Mouse (Mus musculus) kidney, embryonic 14.5 days (tissue): Measurements from ENCODE around the gene Sppl3. TPM values are rescaled to one million over a fixed set of nuclear protein-coding genes. Genes with fewer than 3 reads are reported as not detected.
A peak's percentile ranks its signal among the peaks of the same experiment; 100 is the strongest.

Experiments
- ATAC-seq: fragments of 200-750 bp; cut with Nextera tagmentation; 2 replicates; pipeline ENCODE4 v1.8.0; 2017; ENCODE audit warnings: moderate number of reproducible peaks, mild to moderate bottlenecking, moderate TSS enrichment, moderate library complexity; ENCODE audit not compliant: low FRiP score, low TSS enrichment
- H3K27ac ChIP-seq: fragments of 300-500 bp; sonication (generic); 2 replicates; pipeline ENCODE4 v1.5.1; 2014; ENCODE audit warnings: low read depth, mild to moderate bottlenecking, low read length, moderate library complexity, mixed read lengths
- H3K27me3 ChIP-seq: fragments of 300-500 bp; sonication (generic); 2 replicates; pipeline ENCODE4 v1.6.1; 2014; ENCODE audit warnings: mild to moderate bottlenecking, low read length; ENCODE audit not compliant: control insufficient read depth, insufficient read depth
- H3K36me3 ChIP-seq: fragments of 300-500 bp; sonication (generic); 2 replicates; pipeline ENCODE4 v1.6.1; 2014; ENCODE audit warnings: low read length, mixed read lengths; ENCODE audit not compliant: control insufficient read depth, insufficient read depth
- H3K4me1 ChIP-seq: fragments of 300-500 bp; sonication (generic); 2 replicates; pipeline ENCODE4 v1.6.1; 2014; ENCODE audit warnings: low read length, mixed read lengths; ENCODE audit not compliant: control insufficient read depth, insufficient read depth
- H3K4me2 ChIP-seq: fragments of 300-500 bp; sonication (generic); replicated peaks from 2 replicates; pipeline ENCODE4 v1.6.1; 2014; ENCODE audit warnings: low read depth, mild to moderate bottlenecking, low read length
- H3K4me3 ChIP-seq: fragments of 300-500 bp; sonication (generic); 2 replicates; pipeline ENCODE4 v1.5.1; 2014; ENCODE audit warnings: mild to moderate bottlenecking, low read length
- H3K9ac ChIP-seq: fragments of 300-500 bp; sonication (generic); 2 replicates; pipeline ENCODE4 v1.6.1; 2014; ENCODE audit warnings: low read depth, mild to moderate bottlenecking, low read length, moderate library complexity
- H3K9me3 ChIP-seq: fragments of 300-500 bp; sonication (generic); 2 replicates; pipeline ENCODE4 v1.6.1; 2016; ENCODE audit warnings: low read length; ENCODE audit not compliant: control insufficient read depth
- WGBS: fragments of 180-500 bp; shearing (Covaris S2); extraction: QIAGEN DNeasy Blood & Tissue Kit; methylation state at CpG from one replicate; pipeline ENCODE4 v1.1.7; 2014; 5-methylcytosine and 5-hydroxymethylcytosine counted together
- polyA plus RNA-seq: library from polyadenylated mRNA; unstranded; fragments of >200 nt; fragmentation: Nextera tagmentation; extraction: Ambion mirVana; gene quantifications from 2 replicates; pipeline ENCODE4 v1.2.1, GENCODE M21; 2014

The Sppl3 gene
- polyA plus RNA-seq, result 23.9 and 26.1 TPM in 2 replicates

DNA sequence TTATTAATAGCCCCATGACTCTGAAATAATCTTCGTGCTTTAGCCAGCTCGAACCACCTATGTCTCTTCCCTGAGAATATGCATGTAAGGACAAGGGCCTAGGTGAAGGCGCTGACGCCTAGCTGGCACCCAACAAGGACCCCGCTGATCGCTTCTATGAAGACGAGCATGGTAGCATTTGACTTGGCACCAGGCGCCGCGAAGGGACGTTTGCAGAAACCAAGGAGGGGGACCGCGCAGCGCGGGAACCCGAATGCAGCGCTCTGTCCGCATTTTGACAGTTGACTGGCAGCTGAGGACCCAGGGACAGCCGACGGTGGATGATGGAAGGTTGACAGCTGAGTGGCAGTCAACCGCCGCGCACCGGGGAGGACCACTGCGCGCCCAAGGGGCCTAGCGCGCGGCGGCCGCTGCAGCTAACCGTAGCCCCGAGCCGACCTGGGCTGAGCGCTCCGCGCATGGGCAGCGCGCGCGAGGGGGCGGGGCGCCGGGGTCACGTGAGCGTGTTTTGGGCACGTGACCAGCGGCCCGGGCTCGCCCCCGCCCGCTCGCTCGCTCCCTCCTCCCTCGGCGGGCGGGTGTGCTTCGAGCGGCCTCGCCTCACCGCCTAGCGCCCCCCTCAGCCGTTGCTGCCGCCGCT lies at the start of gene Sppl3:
Sppl3 (plus strand) TSS at position 561 of the 640 bp plus-strand sequence.
- Histone ChIP-seq H3K4me3 (peak within 1 kb of the TSS; percentile 100), H3K27ac (peak within 1 kb of the TSS; percentile 92), H3K4me2 (peak within 1 kb of the TSS; percentile 75), H3K36me3 (no peaks in the 10 kb centered on the region), H3K9ac (peak within 1 kb of the TSS; percentile 99), H3K27me3 (no peaks in the 10 kb centered on the region), H3K4me1 (peaks cover 19% of the 10 kb centered on the region), H3K9me3 (no peaks in the 10 kb centered on the region)
- peak; percentile 91 for ATAC-seq
- 2% methylated on average over 49 of the region's 65 CpGs for WGBS

DNA sequence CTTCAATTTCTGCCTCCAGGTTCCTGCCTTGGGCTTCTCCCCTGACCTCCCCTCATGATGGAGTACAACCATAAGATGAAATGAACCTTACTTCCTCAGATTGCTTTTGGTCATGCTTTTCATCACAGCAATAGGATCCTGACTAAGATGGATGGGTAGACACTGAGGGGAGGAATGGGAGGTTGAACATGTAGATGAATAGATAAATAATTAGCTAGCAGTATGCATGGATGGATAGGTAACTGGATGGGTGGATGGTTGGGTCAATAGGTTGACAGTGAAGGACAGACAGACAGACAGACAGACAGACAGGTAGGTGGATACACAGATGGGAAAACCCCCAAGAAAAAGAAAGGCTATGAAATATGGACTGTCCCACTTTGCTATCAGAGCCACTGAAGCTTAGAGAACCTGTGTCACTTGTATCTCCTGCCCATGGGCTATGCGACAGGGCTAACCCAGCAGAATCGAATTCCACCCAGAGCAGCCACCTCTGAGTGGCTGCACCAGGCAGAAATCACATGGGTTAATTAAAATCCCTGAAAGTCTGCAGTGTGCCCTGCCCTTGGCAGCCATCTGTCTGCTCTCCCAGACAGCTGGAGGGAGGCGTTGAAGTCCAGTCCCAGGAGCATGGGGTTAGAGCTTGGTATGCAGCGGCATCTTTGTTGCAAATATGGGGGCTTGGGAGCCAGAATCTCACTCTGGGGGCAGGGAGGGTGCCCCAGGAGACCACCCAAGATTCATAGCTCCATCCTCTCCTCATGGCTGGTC lies 49.2 kb upstream of the Sppl3 start:
- Histone ChIP-seq H3K4me3 (no peak overlapping the region), H3K27ac (peak overlapping the region; percentile 20; the same call in 1 of the 2 replicates), H3K9me3 (peaks cover 4% of the 10 kb centered on the region; the same call in 1 of the 2 replicates), H3K27me3 (no peaks in the 10 kb centered on the region), H3K9ac (no peak overlapping the region), H3K4me2 (0 out of 2 replicates have a peak overlapping the region, but pooled peaks have one; percentile 9), H3K4me1 (peaks cover 28% of the 10 kb centered on the region), H3K36me3 (no peaks in the 10 kb centered on the region)
- 20% methylated on average over 4 of the region's 4 CpGs for WGBS
- ATAC-seq, result peak; percentile 84

DNA sequence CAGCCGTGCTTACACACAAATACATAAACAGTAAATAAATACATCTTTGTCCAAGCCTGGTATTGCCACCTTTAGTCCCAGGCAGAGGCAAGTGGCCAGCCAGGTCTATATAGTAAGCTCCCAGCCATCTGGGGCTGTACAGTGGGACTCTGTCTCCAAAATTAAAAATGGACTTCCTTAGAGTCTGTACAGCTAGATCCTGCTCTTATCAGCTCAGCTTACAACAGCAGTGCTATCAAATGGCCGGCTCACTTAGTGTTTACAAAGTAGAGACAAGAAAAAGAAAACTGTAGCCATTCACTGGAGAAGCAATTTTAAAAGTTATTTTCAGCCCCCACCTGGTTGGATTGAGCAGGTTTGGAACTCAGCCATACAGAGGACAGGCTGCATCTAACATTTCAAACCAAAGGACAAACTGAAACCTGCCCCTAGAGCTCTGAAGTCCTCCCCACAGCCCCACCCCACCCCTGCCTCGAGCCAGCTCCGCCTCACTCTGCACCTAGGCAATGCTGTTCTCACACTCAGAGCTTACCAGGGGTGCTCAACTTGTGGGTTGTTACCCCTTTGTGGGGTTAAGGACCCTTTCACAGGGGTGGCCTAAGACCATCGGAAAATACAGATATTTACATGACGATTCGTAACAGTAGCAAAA lies 46.5 kb upstream of the Sppl3 start:
- no peaks in the 10 kb centered on the region for H3K27me3 ChIP-seq
- WGBS, result 53% methylated on average over 7 of the region's 7 CpGs
- ATAC-seq, result no peak
- H3K27ac ChIP-seq, result peak overlapping the region; percentile 57; the same call in 1 of the 2 replicates
- peaks cover 37% of the 10 kb centered on the region for H3K4me1 ChIP-seq
- H3K9ac ChIP-seq, result no peak overlapping the region
- no peaks in the 10 kb centered on the region for H3K36me3 ChIP-seq
- no peak overlapping the region for H3K4me3 ChIP-seq
- H3K4me2 ChIP-seq, result no peak overlapping the region
- no peaks in the 10 kb centered on the region for H3K9me3 ChIP-seq

- H3K27me3 ChIP-seq, result no peaks in the 10 kb centered on the region
- H3K4me1 ChIP-seq, result peaks cover 37% of the 10 kb centered on the region
- H3K27ac ChIP-seq, result peak overlapping the region; percentile 57; the same call in 1 of the 2 replicates
- H3K9ac ChIP-seq, result peak overlapping the region; percentile 29; the same call in 1 of the 2 replicates
- no peak for ATAC-seq
- no peaks in the 10 kb centered on the region for H3K9me3 ChIP-seq
- no peaks in the 10 kb centered on the region for H3K36me3 ChIP-seq
- H3K4me3 ChIP-seq, result no peak overlapping the region
- peak overlapping the region; percentile 5; the same call in 1 of the 2 replicates for H3K4me2 ChIP-seq
- WGBS, result 49% methylated on average over 17 of the region's 17 CpGs
Observed at GRCm38 (mm10) chr5:114964967-114965898, 45.7 kb upstream of the Sppl3 start.

DNA sequence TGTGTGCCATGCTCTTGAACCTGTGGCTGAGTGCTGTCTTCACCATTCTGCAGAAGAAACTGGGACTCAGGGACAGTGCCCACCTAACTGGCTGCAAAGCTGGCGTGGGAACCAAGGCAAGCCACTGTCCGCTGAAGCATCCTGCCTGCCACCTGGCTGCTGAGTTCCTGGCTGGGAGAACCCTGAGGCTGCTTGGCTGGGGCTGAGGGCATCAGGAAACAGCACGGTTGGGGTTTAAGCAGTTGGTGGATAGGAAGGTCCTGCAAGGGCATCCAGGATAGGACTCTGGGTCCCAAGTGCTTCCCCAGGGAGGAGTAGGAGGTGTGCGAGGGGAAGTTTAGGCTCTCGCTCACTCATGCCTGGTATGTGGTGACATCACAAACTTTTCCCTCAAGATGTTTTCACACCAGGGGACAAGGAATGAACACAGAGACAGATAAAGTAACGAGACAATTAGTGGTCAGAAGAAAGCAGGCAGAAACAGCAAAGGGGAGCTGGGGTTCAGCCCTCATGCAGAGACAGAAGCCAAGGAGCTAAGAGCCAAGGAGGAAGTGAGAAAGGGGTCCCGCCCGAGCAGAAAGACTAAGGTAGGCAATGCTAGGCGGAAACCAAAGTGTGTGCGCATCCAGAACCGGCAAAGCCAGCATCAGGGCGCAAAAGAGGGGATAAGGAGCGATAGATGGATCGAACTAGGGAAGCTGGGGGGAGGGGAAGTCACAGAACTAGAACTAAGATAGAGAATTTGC lies 43.2 kb upstream of the Sppl3 start:
- peak overlapping the region; percentile 96 for H3K27ac ChIP-seq
- H3K4me2 ChIP-seq, result peak overlapping the region; percentile 43
- no peaks in the 10 kb centered on the region for H3K27me3 ChIP-seq
- no peak for ATAC-seq
- no peaks in the 10 kb centered on the region for H3K36me3 ChIP-seq
- H3K9me3 ChIP-seq, result no peaks in the 10 kb centered on the region
- 0 out of 2 replicates have a peak overlapping the region, but pooled peaks have one; percentile 3 for H3K4me3 ChIP-seq
- peak overlapping the region; percentile 42; the same call in 1 of the 2 replicates for H3K9ac ChIP-seq
- 29% methylated on average over 14 of the region's 14 CpGs for WGBS
- peaks cover 30% of the 10 kb centered on the region for H3K4me1 ChIP-seq

- peaks cover 30% of the 10 kb centered on the region for H3K4me1 ChIP-seq
- peak overlapping the region; percentile 62 for H3K9ac ChIP-seq
- 10% methylated on average over 7 of the region's 7 CpGs for WGBS
- H3K4me2 ChIP-seq, result peak overlapping the region; percentile 43
- ATAC-seq, result peak; percentile 40
- no peaks in the 10 kb centered on the region for H3K27me3 ChIP-seq
- H3K36me3 ChIP-seq, result no peaks in the 10 kb centered on the region
- H3K27ac ChIP-seq, result peak overlapping the region; percentile 96
- H3K9me3 ChIP-seq, result no peaks in the 10 kb centered on the region
- H3K4me3 ChIP-seq, result peak overlapping the region; percentile 36
Observed at GRCm38 (mm10) chr5:114968651-114969050, 42.3 kb upstream of the Sppl3 start.

GRCm38 (mm10) chr5:114969064-114969463 lies 41.9 kb upstream of the Sppl3 start:
- no peaks in the 10 kb centered on the region for H3K9me3 ChIP-seq
- peak overlapping the region; percentile 43 for H3K4me2 ChIP-seq
- peak overlapping the region; percentile 36 for H3K4me3 ChIP-seq
- 5% methylated on average over 4 of the region's 4 CpGs for WGBS
- peak overlapping the region; percentile 96 for H3K27ac ChIP-seq
- peaks cover 29% of the 10 kb centered on the region for H3K4me1 ChIP-seq
- peak; percentile 33 for ATAC-seq
- H3K36me3 ChIP-seq, result no peaks in the 10 kb centered on the region
- H3K9ac ChIP-seq, result peak overlapping the region; percentile 62
- no peaks in the 10 kb centered on the region for H3K27me3 ChIP-seq
